Mouse (Mus musculus) liver, adult 2 months (tissue): ENCODE data around the gene Agpat4.

Experiments
- CTCF ChIP-seq: fragments of 200-500 bp; IDR thresholded peaks from 2 replicates; pipeline ENCODE4 v1.5.1; 2011; ENCODE audit warnings: low read depth, low read length, control low read depth
- POLR2A ChIP-seq: fragments of 200-500 bp; IDR thresholded peaks from 2 replicates; pipeline ENCODE4 v1.6.1; 2011; ENCODE audit warnings: low read length, control low read depth; ENCODE audit not compliant: insufficient read depth; ENCODE audit errors: extremely low read depth

DNA sequence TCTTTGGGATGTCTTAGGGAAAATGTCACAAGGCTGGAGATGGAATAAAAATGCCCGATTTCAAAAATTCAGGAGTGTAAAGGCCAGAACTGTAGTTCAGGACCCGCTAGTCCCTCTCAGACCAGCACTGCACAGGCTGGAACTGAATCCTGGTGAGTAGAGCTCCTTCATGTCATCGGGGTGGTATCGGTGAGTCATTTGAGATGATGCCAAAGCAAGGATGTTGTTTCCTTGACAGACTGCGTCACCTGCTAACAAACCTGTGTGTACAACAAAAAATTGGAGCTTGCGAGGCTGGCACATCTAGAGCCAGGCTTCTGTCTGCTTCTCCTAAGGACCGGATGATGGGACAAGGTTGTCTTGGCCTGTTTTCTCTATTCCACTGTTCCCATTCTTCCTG lies 13.1 kb downstream of the Agpat4 start:
- TF ChIP-seq POLR2A = no peak
- no peak for TF ChIP-seq CTCF
